Mouse (Mus musculus) bone marrow macrophage, adult 2 months (primary cell): ENCODE measurements around the gene Plk2.

Experiments used
- CTCF ChIP-seq: IDR thresholded peaks from 2 replicates; pipeline ENCODE4 v1.5.1; 2012; ENCODE audit warnings: low read depth, mild to moderate bottlenecking, low read length, moderate library complexity
- POLR2A ChIP-seq: IDR thresholded peaks from 2 replicates; pipeline ENCODE4 v1.6.1; 2012; ENCODE audit warnings: mild to moderate bottlenecking, low read depth, low read length, borderline replicate concordance

GRCm38 (mm10) chr13:110382447-110382901, 12.4 kb upstream of the Plk2 start:
- TF ChIP-seq CTCF (no peak), POLR2A (no peak)
